Mouse (Mus musculus): ENCODE data around the gene Cbfa2t3. TPM values are rescaled to one million over a fixed set of nuclear protein-coding genes. Genes with fewer than 3 reads are reported as not detected.
"Not testable (repeated sequence)": the region's sequence is repeated elsewhere in the genome, so short reads cannot be mapped to it uniquely, and the experiment has no call there.

The Cbfa2t3 gene
- total RNA-seq, 2 experiments from 2014 or later, result 19.5 to 23.2 TPM

DNA sequence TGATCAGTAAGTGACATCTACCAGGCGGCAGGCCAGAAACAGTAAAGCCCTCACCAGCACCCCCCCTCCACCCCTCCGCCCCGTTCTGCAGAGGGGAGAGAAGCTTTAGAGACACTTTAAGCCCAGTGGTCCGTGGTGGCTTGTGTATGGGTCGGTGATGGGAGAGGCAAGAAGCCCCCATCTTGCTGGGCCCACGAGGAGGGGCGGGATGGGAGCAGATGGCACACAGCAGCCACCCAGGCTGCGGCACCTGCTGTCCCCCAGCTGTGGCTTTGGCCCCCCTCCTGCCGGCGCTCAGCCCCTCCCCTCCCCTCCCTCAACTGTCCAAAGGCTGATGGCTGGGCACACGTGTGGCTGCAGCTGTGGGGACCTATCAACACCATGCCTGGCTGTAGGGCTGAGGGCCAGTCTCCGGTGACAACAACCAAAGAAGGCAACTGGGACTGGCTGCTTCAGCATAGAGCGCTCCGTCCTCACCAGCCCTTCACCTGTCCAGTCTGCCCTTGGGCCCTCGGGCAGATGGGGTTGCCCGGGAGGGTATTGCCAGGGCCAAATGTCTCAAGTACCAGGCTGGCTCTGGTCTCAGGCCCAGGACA, 47.5 kb downstream of the Cbfa2t3 start:
- intact Hi-C loops (cut with DNase I; ENCODE audit: low total_unique reads), result no loop called here
- peak; percentile 82 for DNase-seq

DNA sequence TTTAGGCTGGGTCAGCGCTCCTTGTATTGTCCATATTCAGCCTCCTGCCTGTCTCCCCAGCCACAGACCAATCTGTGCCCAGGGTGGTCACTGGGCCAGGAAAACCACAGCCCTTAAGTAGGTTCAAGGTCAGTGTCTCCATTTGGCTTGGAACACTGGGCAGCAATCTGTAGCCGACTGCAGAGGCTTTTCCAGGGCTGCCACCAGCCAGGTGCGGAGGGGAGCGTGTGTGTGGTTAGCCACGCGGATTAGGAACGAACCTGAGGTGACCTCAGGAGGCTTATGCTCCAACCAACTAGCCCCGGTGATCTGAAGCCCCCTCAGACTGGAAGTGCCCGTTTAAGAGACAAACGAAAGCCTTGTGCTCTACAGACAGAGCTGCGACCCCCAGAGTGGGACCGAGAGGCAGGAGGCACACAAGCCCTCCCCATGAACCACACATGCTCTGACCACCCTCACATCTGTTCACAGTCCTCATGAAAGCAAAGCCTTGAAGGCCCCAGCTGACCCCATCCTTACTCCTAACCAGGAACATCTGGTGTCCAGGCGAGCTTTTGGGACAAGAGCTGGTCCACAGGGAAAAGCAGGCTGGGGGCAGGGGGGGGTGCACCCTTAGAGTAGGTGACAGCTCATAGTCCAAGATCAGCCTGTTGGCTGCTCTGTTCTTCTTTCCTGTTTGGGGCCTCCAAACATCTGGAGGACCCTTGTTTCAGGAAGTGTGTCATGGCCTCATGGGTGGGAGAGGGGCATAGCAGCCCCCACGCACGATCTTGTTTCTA, 50.5 kb downstream of the Cbfa2t3 start:
- intact Hi-C loops (cut with DNase I; ENCODE audit: low total_unique reads), result no loop called here
- DNase-seq, result no peak

DNA sequence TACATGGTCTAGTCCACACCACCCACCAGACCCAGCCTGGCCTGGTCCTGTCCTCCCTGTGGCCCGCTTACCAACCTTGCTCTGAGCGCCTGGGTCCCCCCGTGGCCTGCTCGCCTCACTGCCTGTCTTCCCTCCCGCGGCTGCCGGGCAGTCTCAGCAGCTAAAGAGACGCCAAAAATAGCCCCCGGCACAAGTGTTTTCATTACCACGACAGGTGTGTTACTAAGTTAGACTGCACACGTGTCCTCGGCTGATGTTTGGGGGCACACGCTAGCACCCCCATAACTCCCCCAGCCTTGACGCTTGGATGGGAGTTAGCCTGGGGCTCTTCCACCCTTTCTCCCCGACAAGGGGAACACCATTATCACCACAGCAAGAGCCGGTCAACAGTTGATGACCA, 52.6 kb downstream of the Cbfa2t3 start:
- DNase-seq, result no peak
- intact Hi-C loops (cut with DNase I; ENCODE audit: low total_unique reads), result no loop called here

DNA sequence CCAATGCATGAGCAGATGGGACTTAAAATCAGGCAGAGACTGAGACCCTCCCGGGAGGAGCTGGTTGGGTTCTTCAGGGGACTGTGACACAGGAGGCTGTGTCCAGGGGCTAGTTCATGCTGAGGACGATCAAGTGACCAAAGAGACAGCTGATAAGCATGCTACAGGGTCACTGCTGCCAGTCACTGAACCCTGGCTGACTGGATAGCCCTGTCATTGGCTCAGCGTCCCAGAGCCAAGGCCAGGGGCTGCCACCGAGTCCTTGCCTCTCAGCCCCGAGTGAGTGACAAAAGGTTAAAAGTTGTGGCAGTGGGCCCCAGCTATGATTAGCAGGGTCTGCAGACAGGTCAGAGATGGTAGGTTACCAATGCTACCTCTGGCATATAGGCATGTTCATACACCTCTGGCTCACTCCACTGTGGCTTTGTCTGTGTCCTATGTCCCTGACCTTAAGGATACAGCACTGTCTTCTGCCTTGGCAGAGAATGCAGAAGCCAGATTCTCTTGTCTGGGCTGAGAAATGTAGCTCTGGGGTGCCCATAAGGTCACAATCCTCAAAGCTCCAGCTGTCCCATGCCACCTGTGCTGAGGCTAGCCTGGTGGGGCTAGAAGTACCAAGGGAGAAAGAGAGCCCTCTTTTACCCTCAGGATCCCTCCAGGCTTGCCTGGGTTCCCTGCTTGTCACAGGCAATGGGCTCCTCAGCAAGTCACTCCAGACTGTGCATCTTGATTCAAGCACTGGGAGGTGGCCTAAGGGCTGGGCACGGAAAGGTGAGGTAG, 54.5 kb downstream of the Cbfa2t3 start:
- intact Hi-C loops (cut with DNase I; ENCODE audit: low total_unique reads), result no loop called here
- no peak for DNase-seq

GRCm38 (mm10) chr8:122642071-122642470, 56.8 kb downstream of the Cbfa2t3 start:
- DNase-seq, result peak; percentile 41
- intact Hi-C loops (cut with DNase I; ENCODE audit: low total_unique reads), result no loop called here

GRCm38 (mm10) chr8:122641406-122641805, 57.5 kb downstream of the Cbfa2t3 start:
- no peak for DNase-seq
- intact Hi-C loops (cut with DNase I; ENCODE audit: low total_unique reads), result no loop called here

DNA sequence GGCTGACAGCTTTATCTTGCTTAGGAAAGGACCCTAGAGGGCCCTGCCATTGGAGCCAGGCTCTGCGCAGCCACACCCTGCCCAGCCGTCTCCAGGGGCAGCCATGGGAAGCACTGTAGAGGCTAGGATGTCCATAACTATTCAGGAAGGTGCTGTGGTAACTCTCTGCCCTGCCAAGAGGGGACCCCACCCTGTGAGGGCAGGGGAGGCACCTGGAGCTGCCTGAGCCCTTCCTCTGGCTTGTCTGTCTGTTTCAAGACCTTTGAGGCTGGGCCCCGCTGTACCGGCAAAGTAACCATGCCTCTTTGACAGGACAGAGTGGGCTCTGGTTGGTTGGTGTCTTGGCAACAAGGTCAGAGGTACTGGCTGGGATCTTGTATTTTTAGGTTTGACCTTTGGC, 58.1 kb downstream of the Cbfa2t3 start:
- no peak for DNase-seq

GRCm38 (mm10) chr8:122639521-122640248, 59.2 kb downstream of the Cbfa2t3 start:
- intact Hi-C loops (cut with DNase I; ENCODE audit: low total_unique reads), result no loop called here
- DNase-seq, result peak; percentile 79

More for the DNA sequence above, 58.1 kb downstream of the Cbfa2t3 start:
- intact Hi-C loops (cut with DNase I; ENCODE audit: low total_unique reads), result no loop called here

GRCm38 (mm10) chr8:122638601-122639000, 60.3 kb downstream of the Cbfa2t3 start:
- no peak for DNase-seq
- intact Hi-C loops (cut with DNase I; ENCODE audit: low total_unique reads), result no loop called here

GRCm38 (mm10) chr8:122637230-122637629, 61.7 kb downstream of the Cbfa2t3 start:
- DNase-seq, result no peak
- intact Hi-C loops (cut with DNase I; ENCODE audit: low total_unique reads), result no loop called here

GRCm38 (mm10) chr8:122636803-122637175, 62.1 kb downstream of the Cbfa2t3 start:
- DNase-seq, result peak; percentile 82
- intact Hi-C loops (cut with DNase I; ENCODE audit: low total_unique reads), result no loop called here

GRCm38 (mm10) chr8:122635878-122636802, 62.8 kb downstream of the Cbfa2t3 start:
- no peak for DNase-seq
- intact Hi-C loops (cut with DNase I; ENCODE audit: low total_unique reads), result no loop called here

GRCm38 (mm10) chr8:122633205-122633604, 65.7 kb downstream of the Cbfa2t3 start:
- intact Hi-C loops (cut with DNase I; ENCODE audit: low total_unique reads), result no loop called here
- DNase-seq, result no peak

DNA sequence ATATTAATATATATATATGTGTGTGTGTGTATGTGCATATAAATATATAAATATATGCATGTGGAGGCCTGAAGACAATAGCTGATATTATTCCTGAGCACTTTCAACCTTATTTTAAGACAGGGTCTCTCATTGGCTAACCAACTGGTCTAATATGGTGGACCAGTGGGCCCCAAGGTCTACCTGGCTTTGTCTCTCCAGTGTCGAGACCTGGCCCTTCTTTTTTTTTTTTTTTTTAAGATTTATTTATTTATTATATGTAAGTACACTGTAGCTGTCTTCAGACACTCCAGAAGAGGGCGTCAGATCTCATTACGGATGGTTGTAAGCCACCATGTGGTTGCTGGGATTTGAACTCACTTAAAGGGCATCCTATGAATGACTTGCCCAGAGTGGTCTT, 66.8 kb downstream of the Cbfa2t3 start:
- intact Hi-C loops (cut with DNase I; ENCODE audit: low total_unique reads); DNase-seq: not testable (repeated sequence)

DNA sequence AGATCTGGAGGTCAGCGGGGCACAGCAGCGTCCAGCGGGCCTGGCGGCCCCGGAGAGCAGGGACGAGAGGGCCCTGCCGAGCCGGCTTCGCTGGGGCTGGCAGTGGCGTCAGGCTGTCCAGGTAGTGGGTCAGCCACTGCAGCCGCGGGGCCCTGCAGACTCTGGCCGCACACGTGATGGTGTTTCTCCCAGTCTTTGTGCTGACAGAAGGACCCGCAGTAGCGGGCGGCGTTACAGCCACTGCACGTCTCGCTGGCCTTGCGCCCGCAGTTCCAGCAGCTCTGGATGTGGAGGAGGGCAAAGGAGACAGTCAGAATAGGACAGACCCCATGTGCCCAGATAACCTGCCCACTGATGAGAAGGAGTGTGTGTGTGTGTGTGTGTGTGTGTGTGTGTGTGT, 68.2 kb downstream of the Cbfa2t3 start:
- DNase-seq, result no peak
- intact Hi-C loops (cut with DNase I; ENCODE audit: low total_unique reads), result no loop called here

DNA sequence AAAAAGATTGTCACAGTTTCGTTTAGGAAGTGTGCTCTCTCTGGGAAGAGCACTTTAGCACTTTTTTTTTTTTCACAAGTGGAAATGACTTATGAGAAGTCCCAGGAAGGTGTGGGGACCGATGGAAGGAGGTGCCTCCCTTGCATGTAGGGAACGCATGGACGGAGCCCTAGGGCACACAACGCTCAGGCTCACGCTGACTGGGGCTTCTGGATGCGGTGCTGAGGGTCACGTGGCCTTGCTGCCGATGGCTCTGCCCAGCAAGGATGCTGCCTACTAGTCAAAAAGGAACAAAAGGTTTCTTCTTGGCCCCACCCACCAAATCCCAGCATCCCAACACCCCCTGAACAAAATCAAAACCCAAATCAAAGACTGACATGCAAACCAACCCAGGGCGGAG, 69.5 kb downstream of the Cbfa2t3 start:
- intact Hi-C loops (cut with DNase I; ENCODE audit: low total_unique reads), result no loop called here
- DNase-seq, result no peak

- intact Hi-C loops (cut with DNase I; ENCODE audit: low total_unique reads), result no loop called here
- no peak for DNase-seq
These were observed 72.0 kb downstream of the Cbfa2t3 start for GRCm38 (mm10) chr8:122626896-122627295.

- intact Hi-C loops (cut with DNase I; ENCODE audit: low total_unique reads), result no loop called here
- DNase-seq, result no peak
These were observed 73.1 kb downstream of the Cbfa2t3 start for GRCm38 (mm10) chr8:122625811-122626210.

- intact Hi-C loops (cut with DNase I; ENCODE audit: low total_unique reads), result loop anchor here (5.0 kb wide), 1 partner anchor 53 kb away; no protein-coding TSS in a partner anchor
- no peak for DNase-seq
These were observed 74.3 kb downstream of the Cbfa2t3 start for GRCm38 (mm10) chr8:122624653-122625052.

All from gastrocnemius, postnatal 14 days (tissue).